ENCODE assay signal across 7 mouse cellular contexts in the genomic region with DNA sequence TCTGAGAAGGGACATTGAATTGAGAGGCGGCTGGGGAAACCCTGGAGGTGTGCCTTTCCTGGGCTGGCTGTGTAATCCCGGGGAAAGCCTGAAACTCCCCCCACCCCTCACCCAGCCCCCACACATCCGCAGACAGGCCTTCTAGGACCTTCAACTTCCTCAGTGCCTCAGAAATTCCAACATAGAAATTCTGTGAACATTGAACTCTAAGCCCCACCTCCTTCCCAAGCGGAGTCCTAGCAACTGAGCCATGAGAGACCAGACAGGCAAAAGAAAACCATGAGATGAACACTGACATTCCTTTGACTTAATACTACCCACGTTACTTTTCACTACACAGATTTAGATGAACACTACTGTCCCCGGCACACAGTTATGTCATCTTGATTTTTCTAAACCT.
DNase-seq lines count a peak whose midpoint lies in the region; ATAC-seq and TF ChIP-seq lines count a peak whose summit lies in the region.

No protein-coding gene starts in this region.

- 22% methylated on average over 6 of the region's 6 CpGs for WGBS in heart, embryonic 13.5 days
- WGBS in limb, embryonic 11.5 days: 46% methylated on average over 6 of the region's 6 CpGs

- H3K9ac ChIP-seq in ES-Bruce4 (ENCODE audit: low read depth, poor library complexity, severe bottlenecking): no peak overlapping the region
- H3K9ac ChIP-seq in heart, embryonic 13.5 days: no peak overlapping the region
- H3K9ac ChIP-seq in limb, embryonic 11.5 days (ENCODE audit: low read length): no peak overlapping the region

- no peaks in the 10 kb centered on the region for H3K36me3 ChIP-seq in ES-Bruce4 (ENCODE audit: control insufficient read depth, insufficient read depth, low read length, poor library complexity, severe bottlenecking)
- no peaks in the 10 kb centered on the region for H3K36me3 ChIP-seq in heart, embryonic 13.5 days
- H3K36me3 ChIP-seq in limb, embryonic 11.5 days (ENCODE audit: control insufficient read depth, insufficient read depth, low read length): no peaks in the 10 kb centered on the region

- DNase-seq in 3T3-L1 (ENCODE audit: low read depth, low spot score): peak; percentile 4
- peak; percentile 33 for DNase-seq in limb, embryonic 11.5 days (ENCODE audit: low spot score)
- no peak for DNase-seq in thymus, postnatal 0 days (ENCODE audit: low spot score)
- no peak for DNase-seq in left cerebral cortex, postnatal 25 days (ENCODE audit: low spot score in 2 of 2)
- DNase-seq in c-Kit-positive CD71-positive TER-119-positive erythroid progenitor cells, embryonic 14.5 days (ENCODE audit: low spot score): no peak

- peak overlapping the region; percentile 92 for H3K27ac ChIP-seq in ES-Bruce4 (ENCODE audit: insufficient read depth, low read length)
- peak overlapping the region; percentile 50; the same call in 1 of the 2 replicates for H3K27ac ChIP-seq in heart, embryonic 13.5 days (replicated peaks)
- no peak overlapping the region for H3K27ac ChIP-seq in limb, embryonic 11.5 days (replicated peaks; ENCODE audit: low read depth, low read length)

- no peak for ATAC-seq in heart, embryonic 13.5 days (ENCODE audit: extremely low read depth, insufficient number of reproducible peaks, low FRiP score, low TSS enrichment)
- ATAC-seq in limb, embryonic 11.5 days (ENCODE audit: insufficient number of reproducible peaks, low FRiP score, low TSS enrichment, low read depth): peak; percentile 44; the same call in 1 of the 2 replicates

- H3K4me3 ChIP-seq in ES-Bruce4 (ENCODE audit: low read depth, low read length): no peak overlapping the region
- no peak overlapping the region for H3K4me3 ChIP-seq in heart, embryonic 13.5 days
- no peak overlapping the region for H3K4me3 ChIP-seq in limb, embryonic 11.5 days (ENCODE audit: low read depth, low read length)

- H3K4me2 ChIP-seq in heart, embryonic 13.5 days: no peak overlapping the region
- no peak overlapping the region for H3K4me2 ChIP-seq in limb, embryonic 11.5 days (ENCODE audit: low read depth, severe bottlenecking)

- no peak for TF ChIP-seq POLR2A in ES-Bruce4 (IDR thresholded peaks at IDR 0.05; ENCODE audit: insufficient read depth, low read length)

- intact Hi-C loops in left cerebral cortex, postnatal 25 days (cut with DNase I): loop anchor here (5.0 kb wide), 1 partner anchor 62 kb away; no protein-coding TSS in a partner anchor

- peaks cover 6% of the 10 kb centered on the region for H3K4me1 ChIP-seq in ES-Bruce4 (ENCODE audit: control insufficient read depth, insufficient read depth, low read length)
- peaks cover 27% of the 10 kb centered on the region for H3K4me1 ChIP-seq in heart, embryonic 13.5 days
- peaks cover 12% of the 10 kb centered on the region; the same call in 1 of the 2 replicates for H3K4me1 ChIP-seq in limb, embryonic 11.5 days (ENCODE audit: control insufficient read depth, insufficient read depth, low read length)

- H3K9me3 ChIP-seq in ES-Bruce4 (replicated peaks; ENCODE audit: control insufficient read depth, insufficient read depth, low read length, poor library complexity, severe bottlenecking): no peaks in the 10 kb centered on the region
- no peaks in the 10 kb centered on the region; the same call in 1 of the 2 replicates for H3K9me3 ChIP-seq in heart, embryonic 13.5 days
- H3K9me3 ChIP-seq in limb, embryonic 11.5 days (ENCODE audit: control insufficient read depth, low read length): no peaks in the 10 kb centered on the region

- TF ChIP-seq CTCF in ES-Bruce4 (IDR thresholded peaks at IDR 0.05; ENCODE audit: low read depth, low read length): no peak

- H3K27me3 ChIP-seq in ES-Bruce4 (ENCODE audit: control insufficient read depth, insufficient read depth, low read length, poor library complexity, severe bottlenecking): no peaks in the 10 kb centered on the region
- H3K27me3 ChIP-seq in heart, embryonic 13.5 days (replicated peaks): no peaks in the 10 kb centered on the region
- no peaks in the 10 kb centered on the region for H3K27me3 ChIP-seq in limb, embryonic 11.5 days (ENCODE audit: control insufficient read depth, insufficient read depth, low read length)

- TF ChIP-seq EP300 in ES-Bruce4 (IDR thresholded peaks at IDR 0.05; ENCODE audit: insufficient read depth, low read depth, low read length): no peak

Comparison
In these comparisons a context has a peak if more than half of its experiments do, and no peak if none do; other contexts are left out.
1. DNase-seq: peak in 3T3-L1 (single experiment) and limb, embryonic 11.5 days (single experiment); none in thymus, postnatal 0 days (single experiment), left cerebral cortex, postnatal 25 days (0 of 2) and c-Kit-positive CD71-positive TER-119-positive erythroid progenitor cells, embryonic 14.5 days (single experiment).